Mouse (Mus musculus): ENCODE measurements around the gene Med26. TPM values are rescaled to one million over a fixed set of nuclear protein-coding genes. Genes with fewer than 3 reads are reported as not detected.

The Med26 gene
- polyA plus RNA-seq, 1 experiment from 2014 or later, result 18.8 TPM

- Histone ChIP-seq H3K4me2 (replicated peaks) (no peak overlapping the region), H3K4me3 (no peak overlapping the region), H3K9ac (peak overlapping the region; percentile 3; the same call in 1 of the 2 replicates), H3K9me3 (no peaks in the 10 kb centered on the region), H3K27me3 (replicated peaks) (no peaks in the 10 kb centered on the region), H3K36me3 (peaks cover 24% of the 10 kb centered on the region), H3K4me1 (peaks cover 14% of the 10 kb centered on the region), H3K27ac (no peak overlapping the region)
- 93% methylated on average over 19 of the region's 19 CpGs for WGBS
- ATAC-seq (ENCODE audit: low FRiP score, low read depth), result no peak
Measured at GRCm38 (mm10) chr8:72496217-72496616, 51.9 kb downstream of the Med26 start.

- Histone ChIP-seq H3K4me2 (replicated peaks) (no peak overlapping the region), H3K4me1 (peaks cover 16% of the 10 kb centered on the region), H3K27ac (no peak overlapping the region), H3K9me3 (no peaks in the 10 kb centered on the region), H3K4me3 (no peak overlapping the region), H3K36me3 (peaks cover 24% of the 10 kb centered on the region), H3K27me3 (replicated peaks) (no peaks in the 10 kb centered on the region), H3K9ac (no peak overlapping the region)
- ATAC-seq (ENCODE audit: low FRiP score, low read depth), result no peak
- 89% methylated on average over 23 of the region's 23 CpGs for WGBS
Measured at GRCm38 (mm10) chr8:72495411-72496111, 52.5 kb downstream of the Med26 start.

GRCm38 (mm10) chr8:72493381-72493780 is 54.7 kb downstream of the Med26 start:
- H3K4me2 ChIP-seq (replicated peaks), result peak overlapping the region; percentile 76
- no peak for ATAC-seq (ENCODE audit: low FRiP score, low read depth)
- 0 out of 2 replicates have a peak overlapping the region, but pooled peaks have one; percentile 3 for H3K27ac ChIP-seq
- H3K27me3 ChIP-seq (replicated peaks), result no peaks in the 10 kb centered on the region
- H3K4me3 ChIP-seq, result peak overlapping the region; percentile 91
- peaks cover 16% of the 10 kb centered on the region for H3K4me1 ChIP-seq
- peaks cover 34% of the 10 kb centered on the region for H3K36me3 ChIP-seq
- no peaks in the 10 kb centered on the region for H3K9me3 ChIP-seq
- H3K9ac ChIP-seq, result peak overlapping the region; percentile 65
- 16% methylated on average over 8 of the region's 8 CpGs for WGBS

GRCm38 (mm10) chr8:72492622-72493081 is 55.4 kb downstream of the Med26 start:
- no peaks in the 10 kb centered on the region for H3K9me3 ChIP-seq
- no peaks in the 10 kb centered on the region for H3K27me3 ChIP-seq (replicated peaks)
- H3K4me2 ChIP-seq (replicated peaks), result peak overlapping the region; percentile 93
- H3K4me3 ChIP-seq, result peak overlapping the region; percentile 91
- under 1% methylated on average over 55 of the region's 56 CpGs for WGBS
- H3K27ac ChIP-seq, result 0 out of 2 replicates have a peak overlapping the region, but pooled peaks have one; percentile 3
- H3K9ac ChIP-seq, result peak overlapping the region; percentile 87
- H3K36me3 ChIP-seq, result peaks cover 40% of the 10 kb centered on the region
- peak; percentile 96 for ATAC-seq (ENCODE audit: low FRiP score, low read depth)
- peaks cover 16% of the 10 kb centered on the region for H3K4me1 ChIP-seq

GRCm38 (mm10) chr8:72491680-72492621 is 56.1 kb downstream of the Med26 start, which contains the start of gene Slc35e1:
Gene Slc35e1, minus strand, starts transcription at chr8:72492614.
- under 1% methylated on average over 84 of the region's 98 CpGs for WGBS
- Histone ChIP-seq H3K9me3 (no peaks in the 10 kb centered on the region), H3K4me3 (peak within 1 kb of the TSS; percentile 91), H3K4me2 (replicated peaks) (peak within 1 kb of the TSS; percentile 93), H3K27ac (peak within 1 kb of the TSS; percentile 20; the same call in 1 of the 2 replicates), H3K27me3 (replicated peaks) (no peaks in the 10 kb centered on the region), H3K4me1 (peaks cover 16% of the 10 kb centered on the region), H3K36me3 (peaks cover 39% of the 10 kb centered on the region), H3K9ac (peak within 1 kb of the TSS; percentile 87)
- ATAC-seq (ENCODE audit: low FRiP score, low read depth), result peak; percentile 77

GRCm38 (mm10) chr8:72491017-72491416 is 57.1 kb downstream of the Med26 start:
- Histone ChIP-seq H3K4me3 (peak overlapping the region; percentile 91; the same call in 1 of the 2 replicates), H3K27ac (no peak overlapping the region), H3K9ac (no peak overlapping the region), H3K36me3 (peaks cover 37% of the 10 kb centered on the region), H3K4me2 (replicated peaks) (peak overlapping the region; percentile 93), H3K9me3 (no peaks in the 10 kb centered on the region), H3K4me1 (peaks cover 16% of the 10 kb centered on the region), H3K27me3 (replicated peaks) (no peaks in the 10 kb centered on the region)
- 89% methylated on average over 2 of the region's 2 CpGs for WGBS
- no peak for ATAC-seq (ENCODE audit: low FRiP score, low read depth)

- Histone ChIP-seq H3K4me1 (peaks cover 10% of the 10 kb centered on the region), H3K36me3 (peaks cover 52% of the 10 kb centered on the region), H3K9me3 (no peaks in the 10 kb centered on the region), H3K27me3 (replicated peaks) (no peaks in the 10 kb centered on the region), H3K4me3 (no peak overlapping the region), H3K4me2 (replicated peaks) (no peak overlapping the region), H3K9ac (no peak overlapping the region), H3K27ac (no peak overlapping the region)
- ATAC-seq (ENCODE audit: low FRiP score, low read depth), result no peak
Measured at GRCm38 (mm10) chr8:72487014-72487413, 61.1 kb downstream of the Med26 start.

GRCm38 (mm10) chr8:72485456-72486199 is 62.4 kb downstream of the Med26 start:
- Histone ChIP-seq H3K9me3 (no peaks in the 10 kb centered on the region), H3K36me3 (peaks cover 56% of the 10 kb centered on the region), H3K27me3 (replicated peaks) (no peaks in the 10 kb centered on the region), H3K4me3 (no peak overlapping the region), H3K27ac (no peak overlapping the region), H3K4me1 (no peaks in the 10 kb centered on the region), H3K4me2 (replicated peaks) (no peak overlapping the region), H3K9ac (no peak overlapping the region)
- WGBS, result 91% methylated on average over 6 of the region's 6 CpGs
- ATAC-seq (ENCODE audit: low FRiP score, low read depth), result no peak

- Histone ChIP-seq H3K4me2 (replicated peaks) (peak within 1 kb of the TSS; percentile 99), H3K4me3 (peak within 1 kb of the TSS; percentile 90), H3K27ac (peak within 1 kb of the TSS; percentile 74), H3K9me3 (no peaks in the 10 kb centered on the region), H3K36me3 (peaks cover 29% of the 10 kb centered on the region), H3K27me3 (replicated peaks) (no peaks in the 10 kb centered on the region), H3K4me1 (peaks cover 12% of the 10 kb centered on the region), H3K9ac (peak within 1 kb of the TSS; percentile 89)
- peak; percentile 98 for ATAC-seq (ENCODE audit: low FRiP score, low read depth)
- under 1% methylated on average over 80 of the region's 80 CpGs for WGBS
Measured at GRCm38 (mm10) chr8:72474826-72475546, 73.1 kb downstream of the Med26 start, which contains the start of gene Cherp. Gene Cherp, minus strand, starts transcription at chr8:72475226.

- Histone ChIP-seq H3K4me3 (no peak overlapping the region), H3K9ac (no peak overlapping the region), H3K27me3 (replicated peaks) (no peaks in the 10 kb centered on the region), H3K9me3 (no peaks in the 10 kb centered on the region), H3K36me3 (peaks cover 72% of the 10 kb centered on the region), H3K27ac (no peak overlapping the region), H3K4me1 (peaks cover 5% of the 10 kb centered on the region), H3K4me2 (replicated peaks) (no peak overlapping the region)
- ATAC-seq (ENCODE audit: low FRiP score, low read depth), result no peak
- over 99% methylated on average over 7 of the region's 7 CpGs for WGBS
Measured at GRCm38 (mm10) chr8:72470684-72471083, 77.4 kb downstream of the Med26 start.

GRCm38 (mm10) chr8:72469984-72470383 is 78.1 kb downstream of the Med26 start:
- no peaks in the 10 kb centered on the region for H3K9me3 ChIP-seq
- no peak for ATAC-seq (ENCODE audit: low FRiP score, low read depth)
- H3K36me3 ChIP-seq, result peaks cover 79% of the 10 kb centered on the region
- no peak overlapping the region for H3K9ac ChIP-seq
- 94% methylated on average over 8 of the region's 8 CpGs for WGBS
- no peak overlapping the region for H3K27ac ChIP-seq
- peaks cover 4% of the 10 kb centered on the region for H3K4me1 ChIP-seq
- no peak overlapping the region for H3K4me3 ChIP-seq
- H3K4me2 ChIP-seq (replicated peaks), result no peak overlapping the region
- H3K27me3 ChIP-seq (replicated peaks), result no peaks in the 10 kb centered on the region

Data from neural tube, embryonic 12.5 days (tissue).